Mouse (Mus musculus): ENCODE measurements around the gene Sbk3.
"Not testable (repeated sequence)": the region's sequence is repeated elsewhere in the genome, so short reads cannot be mapped to it uniquely, and the experiment has no call there.

The Sbk3 gene

DNA sequence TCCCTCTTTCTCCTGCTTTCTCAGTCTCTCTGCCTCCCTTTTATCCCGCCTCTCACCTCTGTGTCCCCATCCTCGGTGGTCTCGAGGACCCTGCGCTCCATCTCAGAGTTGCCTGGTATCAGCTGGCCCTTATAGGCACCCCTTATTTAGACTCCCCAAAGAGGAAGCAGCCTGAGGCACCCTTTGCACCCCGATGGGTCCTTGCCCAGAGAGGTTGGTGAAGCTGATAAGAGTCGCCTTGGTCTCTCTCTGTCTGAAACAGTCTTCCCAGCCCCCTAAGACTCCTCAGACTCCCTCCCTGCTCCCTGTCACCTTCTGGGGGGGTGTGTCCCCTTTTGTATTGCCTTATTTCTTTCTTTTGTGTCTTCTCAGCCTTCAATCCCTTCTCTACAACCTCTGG lies at the start of gene Sbk3:
TSS of gene Sbk3 (minus strand) at position 101 of the 400 bp plus-strand sequence.
- DNase-seq (ENCODE audit: low spot score) = no peak

- DNase-seq (ENCODE audit: low spot score) = no peak
Measured at GRCm38 (mm10) chr7:5020685-5021084, 49.7 kb upstream of the Sbk3 start.

GRCm38 (mm10) chr7:5020000-5020681 lies 49.2 kb upstream of the Sbk3 start, which contains the start of the genes Zfp865 and Ccdc106:
Zfp865 (plus strand) TSS chr7:5020376.
Ccdc106 (plus strand) TSS chr7:5020553.
- peak; percentile 97 for DNase-seq (ENCODE audit: low spot score)

DNA sequence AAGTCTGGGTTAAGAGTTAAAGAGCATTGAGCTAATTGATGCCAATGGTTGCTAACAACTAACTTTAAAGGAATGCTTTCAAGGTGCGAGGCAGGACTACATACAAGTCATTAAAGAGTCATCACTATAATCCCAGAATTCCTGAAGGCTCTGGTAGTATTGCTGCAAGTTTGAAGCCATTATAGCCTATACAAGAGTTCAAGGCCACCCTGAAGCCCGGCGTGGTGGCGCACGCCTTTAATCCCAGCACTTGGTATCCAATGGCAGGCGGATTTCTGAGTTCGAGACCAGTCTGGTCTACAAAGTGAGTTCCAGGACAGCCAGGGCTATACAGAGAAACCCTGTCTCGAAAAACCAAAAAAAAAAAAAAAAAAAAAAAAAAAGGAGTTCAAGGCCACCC lies 48.6 kb upstream of the Sbk3 start:
- not testable (repeated sequence) for DNase-seq (ENCODE audit: low spot score)

- no peak for DNase-seq (ENCODE audit: low spot score)
Measured at GRCm38 (mm10) chr7:5017931-5018330, 47.0 kb upstream of the Sbk3 start.

- DNase-seq (ENCODE audit: low spot score) = no peak
Measured at GRCm38 (mm10) chr7:5017352-5017751, 46.4 kb upstream of the Sbk3 start.

- no peak for DNase-seq (ENCODE audit: low spot score)
Measured at GRCm38 (mm10) chr7:5016920-5017319, 46.0 kb upstream of the Sbk3 start.

DNA sequence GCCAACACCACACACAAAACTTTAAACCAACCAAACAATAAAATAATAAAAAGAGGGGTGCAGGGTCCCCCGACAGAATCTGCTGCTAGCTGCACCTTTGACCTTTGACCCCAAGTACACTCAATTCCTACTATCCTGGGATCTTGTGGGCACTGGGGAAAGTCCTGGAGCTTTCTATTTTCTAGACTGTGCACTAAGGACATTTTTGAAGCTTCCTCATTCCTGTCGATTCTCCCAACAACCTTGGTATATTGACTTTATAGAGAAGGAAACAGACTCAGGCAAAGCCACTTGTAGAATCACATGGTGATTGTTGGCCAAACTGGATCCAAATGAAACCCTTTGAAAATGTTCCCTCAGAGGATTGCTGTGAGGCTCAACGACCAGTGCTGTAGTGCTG lies 45.1 kb upstream of the Sbk3 start:
- no peak for DNase-seq (ENCODE audit: low spot score)

DNA sequence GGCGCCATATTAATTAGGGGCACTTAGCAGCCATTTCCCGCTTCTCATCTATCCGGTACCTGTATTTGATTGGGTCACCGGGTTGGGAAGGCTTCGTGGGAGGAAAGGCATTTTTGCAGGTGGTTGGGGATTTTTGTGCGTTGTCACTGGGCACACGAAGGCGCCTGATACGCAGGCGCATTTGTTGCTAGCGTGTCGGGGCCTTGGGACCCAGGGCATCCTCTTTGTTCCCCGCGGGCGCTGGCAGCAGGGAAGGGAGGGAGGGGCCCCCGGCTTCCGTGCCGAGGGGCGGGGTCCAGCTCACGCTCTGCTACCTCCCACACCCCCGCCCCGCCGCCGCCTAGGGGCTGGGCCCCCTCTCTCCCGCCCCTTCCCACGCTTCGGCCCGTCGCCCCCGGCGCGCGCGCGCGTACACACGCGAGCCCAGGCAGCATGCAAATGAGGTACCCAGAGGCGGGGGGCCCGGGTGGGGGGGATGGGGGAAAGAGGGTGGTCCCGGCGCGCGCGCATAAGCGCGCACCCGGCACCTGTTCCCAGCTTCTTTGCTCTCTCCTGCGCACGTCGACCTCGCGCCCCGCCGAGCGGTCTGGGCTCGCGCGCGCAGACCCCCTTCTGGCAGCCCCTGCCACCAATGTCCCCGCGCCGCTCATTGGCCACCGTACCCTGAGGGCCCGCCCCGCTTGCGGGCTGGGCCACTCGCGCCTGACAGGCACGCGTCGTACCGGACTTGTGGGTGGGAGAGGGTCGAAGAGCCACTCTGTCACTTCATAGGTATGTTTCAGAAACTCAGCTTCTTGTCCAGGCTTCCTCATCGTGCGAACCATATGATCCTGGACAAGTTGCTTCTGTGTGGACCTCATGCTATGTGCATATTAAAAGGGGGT lies 44.4 kb upstream of the Sbk3 start, which contains the start of gene Gm44973:
TSS of gene Gm44973 (plus strand) at position 379 of the 884 bp plus-strand sequence.
- peak; percentile 93 for DNase-seq (ENCODE audit: low spot score)

- peak; percentile 99 for DNase-seq (ENCODE audit: low spot score)
Measured at GRCm38 (mm10) chr7:5014251-5015117, 43.5 kb upstream of the Sbk3 start, which contains the start of the genes Zfp524 and Fiz1. Zfp524 (plus strand) TSS chr7:5014415. Fiz1 (minus strand) TSS chr7:5014697.

GRCm38 (mm10) chr7:5012681-5013513 lies 41.9 kb upstream of the Sbk3 start:
- DNase-seq (ENCODE audit: low spot score) = no peak

DNA sequence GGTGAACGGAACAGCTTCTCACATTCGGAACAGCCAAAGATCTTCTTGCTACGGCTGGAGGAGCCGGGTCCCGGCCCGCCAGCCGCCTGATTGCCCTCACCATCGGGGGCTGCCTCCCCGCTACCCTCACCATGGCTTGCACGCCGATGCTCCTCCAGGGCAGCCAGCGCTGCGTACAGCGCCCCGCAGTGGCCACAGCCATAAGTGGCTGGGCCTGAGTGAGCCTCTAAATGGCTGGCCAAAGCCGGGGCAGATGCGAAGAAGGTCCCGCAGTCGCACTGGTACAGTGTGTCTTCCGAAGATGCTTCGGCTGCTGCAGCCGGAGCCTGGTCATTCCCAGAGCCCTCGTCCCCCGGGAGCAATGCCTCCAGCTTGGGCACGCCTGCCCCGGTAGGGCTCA lies 37.3 kb upstream of the Sbk3 start:
- no peak for DNase-seq (ENCODE audit: low spot score)

- not testable (repeated sequence) for DNase-seq (ENCODE audit: low spot score)
Measured at GRCm38 (mm10) chr7:5002876-5003275, 31.9 kb upstream of the Sbk3 start.

DNA sequence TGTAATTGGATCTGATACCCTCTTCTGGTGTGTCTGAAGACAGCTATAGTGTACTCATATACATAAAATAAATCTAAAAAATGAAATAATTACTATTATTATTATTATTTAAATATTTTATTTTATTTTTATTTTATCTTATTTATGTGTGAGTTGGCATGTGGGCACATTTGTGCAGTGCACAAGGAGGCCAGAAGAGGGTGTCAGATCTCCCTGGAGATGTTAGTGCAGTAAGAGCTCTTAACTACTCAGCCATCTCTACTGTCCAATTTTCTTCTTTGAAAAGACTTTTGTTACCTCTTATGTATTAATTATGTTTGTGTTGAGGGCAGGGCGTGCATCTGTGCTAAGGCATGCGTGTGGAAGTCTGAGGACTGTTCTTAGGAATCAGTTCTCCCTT lies 28.9 kb upstream of the Sbk3 start:
- no peak for DNase-seq (ENCODE audit: low spot score)

GRCm38 (mm10) chr7:4996934-4997333 lies 26.0 kb upstream of the Sbk3 start:
- no peak for DNase-seq (ENCODE audit: low spot score)

- no peak for DNase-seq (ENCODE audit: low spot score)
Measured at GRCm38 (mm10) chr7:4996003-4996895, 25.3 kb upstream of the Sbk3 start, which contains the start of gene Zfp579. Zfp579 (minus strand) TSS chr7:4996158.

DNA sequence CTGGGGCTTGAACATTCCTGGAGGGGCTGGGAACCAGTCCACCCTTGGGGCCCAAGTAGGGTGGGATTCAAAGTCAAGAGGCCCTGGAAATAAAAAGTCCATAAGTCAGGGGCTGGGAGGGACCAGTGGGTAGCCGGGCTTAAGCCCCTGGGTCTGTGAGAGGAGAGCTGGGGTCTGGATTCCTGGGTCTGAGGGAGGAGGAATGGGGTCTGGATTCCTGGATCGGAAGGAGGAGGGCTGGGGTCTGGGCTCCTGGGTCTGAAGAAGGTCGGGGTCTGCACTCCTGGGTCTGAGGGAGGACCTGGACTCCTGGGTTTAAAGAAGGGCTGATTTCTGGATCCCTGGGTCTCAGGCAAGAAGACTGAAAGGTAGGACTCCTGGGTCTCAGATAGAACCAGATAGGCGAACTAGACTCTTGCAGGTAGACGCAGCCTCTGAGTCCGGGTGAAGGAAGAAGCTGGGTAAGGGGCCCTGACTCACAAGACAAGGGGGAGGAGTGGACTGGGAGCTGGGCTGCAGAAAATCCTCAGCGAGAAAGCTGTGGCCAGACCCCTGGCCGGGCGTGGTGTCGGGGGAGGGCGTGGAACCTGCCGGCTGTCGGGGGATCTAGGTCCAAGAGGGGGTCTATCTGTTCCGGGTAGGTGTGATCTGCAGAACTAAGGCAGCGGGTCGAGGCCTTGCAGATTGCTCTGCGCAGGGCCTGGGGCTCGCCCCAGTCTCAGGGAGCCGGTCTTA lies 24.5 kb upstream of the Sbk3 start:
- no peak for DNase-seq (ENCODE audit: low spot score)

GRCm38 (mm10) chr7:4993999-4994788 lies 23.2 kb upstream of the Sbk3 start:
- DNase-seq (ENCODE audit: low spot score) = no peak

Measured in c-Kit-positive CD71-positive TER-119-positive erythroid progenitor cells, embryonic 14.5 days (primary cell).